Mouse (Mus musculus) MEL (cell line): Measurements from ENCODE around the gene Pgm2. TPM values are rescaled to one million over a fixed set of nuclear protein-coding genes. Genes with fewer than 3 reads are reported as not detected.

ENCODE experiments used
- DNase-seq: peaks from one replicate; pipeline ENCODE4 v3.0.0; 2011; ENCODE audit warnings: low read depth, low spot score
- H3K27ac ChIP-seq: 2 replicates; pipeline ENCODE4 v1.5.1; 2012; ENCODE audit warnings: low read depth, mild to moderate bottlenecking, control low read depth, low read length, moderate library complexity; ENCODE audit not compliant: control insufficient read depth
- H3K27me3 ChIP-seq, 2 experiments: fragments of 150-350 bp in 1 of 2; sonication (generic) in 1 of 2; 2 replicates each; pipeline ENCODE4 v1.6.1; 2012; ENCODE audit warnings: low read length in 2 of 2, mild to moderate bottlenecking in 2 of 2, improper control_type of control experiment in 1 of 2, moderate library complexity in 1 of 2; ENCODE audit not compliant: insufficient read depth in 2 of 2, control insufficient read depth in 1 of 2
- H3K36me3 ChIP-seq, 2 experiments: 2 replicates each; pipeline ENCODE4 v1.6.1; 2012 to 2014; ENCODE audit warnings: low read length in 2 of 2, improper control_type of control experiment in 1 of 2, inconsistent platforms in 1 of 2, mild to moderate bottlenecking in 1 of 2; ENCODE audit not compliant: insufficient read depth in 2 of 2, control insufficient read depth in 1 of 2
- H3K4me1 ChIP-seq, 2 experiments: fragments of 150-350 bp in 1 of 2; sonication (generic) in 1 of 2; 2 replicates each; pipeline ENCODE4 v1.6.1; 2012; ENCODE audit warnings: low read length in 2 of 2, improper control_type of control experiment in 1 of 2, mild to moderate bottlenecking in 1 of 2; ENCODE audit not compliant: insufficient read depth in 2 of 2, control insufficient read depth in 1 of 2
- H3K4me3 ChIP-seq, 2 experiments: fragments of 150-350 bp in 1 of 2; sonication (generic) in 1 of 2; 2 replicates each; pipeline ENCODE4 v1.5.1; 2012; ENCODE audit warnings: low read depth in 2 of 2, low read length in 2 of 2, mild to moderate bottlenecking in 2 of 2, moderate library complexity in 2 of 2, control low read depth in 1 of 2, improper control_type of control experiment in 1 of 2; ENCODE audit not compliant: control insufficient read depth in 1 of 2, insufficient read depth in 1 of 2
- H3K79me2 ChIP-seq: 2 replicates; pipeline ENCODE4 v1.6.1; 2012; ENCODE audit warnings: mild to moderate bottlenecking, low read length, moderate library complexity; ENCODE audit not compliant: control insufficient read depth, poor library complexity, insufficient read depth
- H3K9ac ChIP-seq: 2 replicates; pipeline ENCODE4 v1.6.1; 2012; ENCODE audit warnings: low read depth, mild to moderate bottlenecking, control low read depth, low read length, moderate library complexity; ENCODE audit not compliant: control insufficient read depth, poor library complexity, severe bottlenecking
- H3K9me3 ChIP-seq: fragments of 150-350 bp; sonication (generic); replicated peaks from 2 replicates; pipeline ENCODE4 v1.6.1; 2012; ENCODE audit warnings: mild to moderate bottlenecking, low read length, improper control_type of control experiment, moderate library complexity; ENCODE audit not compliant: insufficient read depth
- BHLHE40 ChIP-seq: IDR thresholded peaks from 2 replicates; pipeline ENCODE4 v1.6.1; 2012; ENCODE audit warnings: low read depth, mild to moderate bottlenecking, inconsistent platforms, low read length, improper control_type of control experiment, borderline replicate concordance
- CHD1 ChIP-seq: IDR thresholded peaks from 2 replicates; pipeline ENCODE4 v1.6.1; 2012; ENCODE audit warnings: low read depth, mild to moderate bottlenecking, inconsistent platforms, low read length, improper control_type of control experiment
- CHD2 ChIP-seq: IDR thresholded peaks from 2 replicates; pipeline ENCODE4 v1.6.1; 2011; ENCODE audit warnings: low read length, improper control_type of control experiment
- ELF1 ChIP-seq: IDR thresholded peaks from 2 replicates; pipeline ENCODE4 v1.6.1; 2014; ENCODE audit warnings: low read depth, mild to moderate bottlenecking, inconsistent platforms, low read length, improper control_type of control experiment, moderate library complexity
- ETS1 ChIP-seq: IDR thresholded peaks from 2 replicates; pipeline ENCODE4 v1.6.1; 2012; ENCODE audit warnings: low read depth, mild to moderate bottlenecking, inconsistent platforms, low read length, improper control_type of control experiment, moderate library complexity
- GATA1 ChIP-seq: IDR thresholded peaks from 2 replicates; pipeline ENCODE4 v1.6.1; 2011; ENCODE audit warnings: low read depth, low read length, improper control_type of control experiment
- HCFC1 ChIP-seq: IDR thresholded peaks from 2 replicates; pipeline ENCODE4 v1.6.1; 2012; ENCODE audit warnings: low read depth, mild to moderate bottlenecking, inconsistent platforms, low read length, improper control_type of control experiment, moderate library complexity
- MAX ChIP-seq: IDR thresholded peaks from 2 replicates; pipeline ENCODE4 v1.6.1; 2011; ENCODE audit warnings: low read length, improper control_type of control experiment
- MEF2A ChIP-seq: IDR thresholded peaks from 2 replicates; pipeline ENCODE4 v1.6.1; 2014; ENCODE audit warnings: low read depth, mild to moderate bottlenecking, inconsistent platforms, low read length, improper control_type of control experiment; ENCODE audit not compliant: poor library complexity, insufficient replicate concordance, severe bottlenecking; ENCODE audit errors: extremely low read depth
- MXI1 ChIP-seq: IDR thresholded peaks from 2 replicates; pipeline ENCODE4 v1.6.1; 2011; ENCODE audit warnings: mild to moderate bottlenecking, low read depth, low read length, improper control_type of control experiment
- MYB ChIP-seq: IDR thresholded peaks from 2 replicates; pipeline ENCODE4 v1.6.1; 2011; ENCODE audit warnings: mild to moderate bottlenecking, low read depth, low read length, improper control_type of control experiment
- NELFE ChIP-seq: IDR thresholded peaks from 2 replicates; pipeline ENCODE4 v1.6.1; 2011; ENCODE audit warnings: low read depth, low read length, improper control_type of control experiment
- POLR2A ChIP-seq, 2 experiments: IDR thresholded peaks; 2 replicates each; pipeline ENCODE4 v1.6.1; 2011 to 2012; ENCODE audit warnings: low read length in 2 of 2, mild to moderate bottlenecking in 2 of 2, control low read depth in 1 of 2, improper control_type of control experiment in 1 of 2, low read depth in 1 of 2, moderate library complexity in 1 of 2; ENCODE audit not compliant: control insufficient read depth in 1 of 2, insufficient read depth in 1 of 2, poor library complexity in 1 of 2
- SMC3 ChIP-seq: IDR thresholded peaks from 2 replicates; pipeline ENCODE4 v1.6.1; 2011; ENCODE audit warnings: low read depth, low read length, improper control_type of control experiment
- TAL1 ChIP-seq: IDR thresholded peaks from 2 replicates; pipeline ENCODE4 v1.6.1; 2012; ENCODE audit warnings: mild to moderate bottlenecking, inconsistent platforms, low read length, moderate library complexity, mixed read lengths
- TCF12 ChIP-seq: IDR thresholded peaks from 2 replicates; pipeline ENCODE4 v1.6.1; 2014; ENCODE audit warnings: low read depth, mild to moderate bottlenecking, inconsistent platforms, low read length, improper control_type of control experiment, moderate library complexity
- UBTF ChIP-seq: IDR thresholded peaks from 2 replicates; pipeline ENCODE4 v1.6.1; 2012; ENCODE audit warnings: low read depth, mild to moderate bottlenecking, inconsistent platforms, low read length, improper control_type of control experiment, moderate library complexity, borderline replicate concordance; ENCODE audit not compliant: insufficient read depth
- USF1 ChIP-seq: IDR thresholded peaks from 2 replicates; pipeline ENCODE4 v1.6.1; 2014; ENCODE audit warnings: low read depth, mild to moderate bottlenecking, inconsistent platforms, low read length, improper control_type of control experiment, moderate library complexity
- USF2 ChIP-seq, 2 experiments: IDR thresholded peaks; 2 replicates each; pipeline ENCODE4 v1.6.1; 2011 to 2012; ENCODE audit warnings: improper control_type of control experiment in 2 of 2, low read length in 2 of 2, borderline replicate concordance in 1 of 2, inconsistent platforms in 1 of 2, low read depth in 1 of 2, mild to moderate bottlenecking in 1 of 2; ENCODE audit not compliant: insufficient read depth in 1 of 2
- ZKSCAN1 ChIP-seq: IDR thresholded peaks from 2 replicates; pipeline ENCODE4 v1.6.1; 2012; ENCODE audit warnings: low read depth, mild to moderate bottlenecking, inconsistent platforms, low read length, improper control_type of control experiment, moderate library complexity
- ZNF384 ChIP-seq: IDR thresholded peaks from 2 replicates; pipeline ENCODE4 v1.6.1; 2012; ENCODE audit warnings: low read depth, mild to moderate bottlenecking, inconsistent platforms, low read length, improper control_type of control experiment
- polyA plus RNA-seq, 2 experiments: library from polyadenylated mRNA; stranded (reverse) in 1 of 2; unstranded in 1 of 2; fragments of >175 nt in 1 of 2; fragments of >200 nt in 1 of 2; gene quantifications; 2 replicates each; pipeline versions ENCODE4 v1.2.1 to v1.2.4; 2012; ENCODE audit warnings: low replicate concordance in 2 of 2, low read depth in 1 of 2; ENCODE audit not compliant: insufficient read length in 2 of 2, insufficient read depth in 1 of 2, missing spikeins in 1 of 2
- total RNA-seq: library from RNA; depleted of rRNA; stranded (reverse); fragments of 300-350 nt; gene quantifications from 2 replicates; pipeline ENCODE4 v1.2.3, GENCODE M21; 2012

Pgm2 gene
- total and polyA plus RNA-seq, 3 experiments, result 22.0 to 64.0 TPM; not detected in 1

GRCm38 (mm10) chr5:64144315-64144714 is 51.6 kb downstream of the Pgm2 start:
- Histone ChIP-seq H3K27ac (no peak overlapping the region), H3K36me3 (peaks cover 0 to 5% of the 10 kb centered on the region in 2 experiments; a peak in 2 of 4 replicates), H3K9ac (no peak overlapping the region), H3K79me2 (no peaks in the 10 kb centered on the region), H3K27me3 (no peaks in the 10 kb centered on the region; a peak in 1 of 4 replicates), H3K4me3 (no peak overlapping the region), H3K4me1 (peaks cover 3% of the 10 kb centered on the region in 2 experiments; a peak in 3 of 4 replicates), H3K9me3 (no peaks in the 10 kb centered on the region)
- TF ChIP-seq MYB (no peak), MAX (no peak), USF1 (no peak), NELFE (no peak)
- DNase-seq, result no peak

- H3K79me2 ChIP-seq, result no peaks in the 10 kb centered on the region
- H3K4me1 ChIP-seq, result peaks cover 3 to 12% of the 10 kb centered on the region in 2 experiments
- H3K4me3 ChIP-seq, result no peak overlapping the region
- TF ChIP-seq NELFE (no peak), USF2 (IDR thresholded peaks at IDR 0.05; ENCODE audit: borderline replicate concordance in 1 of 2, insufficient read depth in 1 of 2, low read depth in 1 of 2, low read length in 2 of 2) (no peak), ZKSCAN1 (no peak), CHD2 (no peak), ELF1 (no peak)
- no peak overlapping the region for H3K9ac ChIP-seq
- no peaks in the 10 kb centered on the region for H3K27me3 ChIP-seq
- peaks cover 0 to 12% of the 10 kb centered on the region in 2 experiments; a peak in 2 of 4 replicates for H3K36me3 ChIP-seq
- H3K27ac ChIP-seq, result no peak overlapping the region
- DNase-seq, result no peak
- no peaks in the 10 kb centered on the region for H3K9me3 ChIP-seq
Measured at GRCm38 (mm10) chr5:64146384-64147005, 53.7 kb downstream of the Pgm2 start.

DNA sequence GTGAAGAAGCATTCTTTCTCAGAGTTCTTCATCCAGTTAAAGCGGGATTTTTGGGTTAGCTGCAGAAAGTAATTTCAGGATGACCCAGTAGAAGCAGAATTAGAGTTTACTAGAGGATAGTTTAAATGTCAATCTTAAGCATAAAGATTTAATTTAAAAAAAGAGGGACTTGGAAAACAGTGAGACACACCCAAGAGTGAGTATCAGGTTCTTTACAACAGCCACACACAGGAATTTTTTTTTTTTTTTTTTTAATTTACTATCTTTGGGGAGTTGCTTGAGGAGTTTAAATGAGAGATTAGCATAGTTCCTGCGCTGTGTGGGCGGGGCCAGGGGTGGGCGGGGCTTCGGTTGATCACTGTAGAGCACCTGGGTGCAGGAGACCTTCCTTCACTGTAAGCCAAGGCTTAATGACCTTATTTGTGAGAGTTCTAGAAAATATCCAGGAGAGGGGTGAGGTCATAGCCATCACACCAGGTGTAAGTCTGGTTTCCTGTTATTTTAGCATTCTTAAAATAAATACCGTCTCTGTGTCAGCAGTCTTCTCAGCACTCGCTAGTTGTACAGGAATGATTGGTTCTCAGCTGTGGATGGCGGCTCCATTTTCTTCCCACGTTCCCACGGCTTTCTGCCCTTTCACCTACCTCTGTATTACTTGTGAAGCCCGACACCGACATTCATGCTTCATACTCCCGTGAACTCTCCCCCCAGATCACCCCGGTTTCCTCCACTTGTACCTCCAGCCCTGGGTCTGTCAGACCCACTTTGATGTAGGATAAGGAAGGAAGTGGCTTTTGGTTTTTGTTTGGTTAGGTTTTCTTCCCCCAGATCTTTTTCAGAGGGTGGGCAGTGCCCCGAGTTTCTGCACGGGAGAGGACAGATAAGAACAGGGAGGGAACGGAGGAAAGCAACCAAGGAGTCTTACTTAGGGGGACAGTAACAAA is 56.7 kb downstream of the Pgm2 start:
- Histone ChIP-seq H3K9ac (peak overlapping the region; percentile 56), H3K4me3 (peak overlapping the region; percentile 56 to 79), H3K4me1 (peaks cover 3 to 15% of the 10 kb centered on the region in 2 experiments), H3K79me2 (no peaks in the 10 kb centered on the region), H3K36me3 (peaks cover 0 to 12% of the 10 kb centered on the region in 2 experiments; a peak in 2 of 4 replicates), H3K27me3 (no peaks in the 10 kb centered on the region), H3K9me3 (no peaks in the 10 kb centered on the region), H3K27ac (peak overlapping the region; percentile 61)
- DNase-seq, result peak; percentile 81
- TF ChIP-seq SMC3 (no peak), BHLHE40 (peak; percentile 88), TCF12 (peak; percentile 38), NELFE (no peak), POLR2A (IDR thresholded peaks at IDR 0.05; ENCODE audit: control insufficient read depth in 1 of 2, insufficient read depth in 1 of 2, low read depth in 1 of 2, low read length in 2 of 2, poor library complexity in 1 of 2) (no peak), ELF1 (no peak), ZNF384 (peak; percentile 96), TAL1 (0 out of 2 replicates have a peak, but pooled peaks have one; percentile 3), CHD2 (no peak), HCFC1 (0 out of 2 replicates have a peak, but pooled peaks have one; percentile 13), MXI1 (no peak), MEF2A (no peak), CHD1 (no peak), UBTF (no peak), ETS1 (peak; percentile 52; the same call in 1 of the 2 replicates), GATA1 (peak; percentile 54)
